Mouse (Mus musculus) adrenal gland, adult (tissue): ENCODE results near the gene Fam83b.

ENCODE experiments used
- DNase-seq, 2 experiments: peaks; one replicate each; pipeline ENCODE4 v3.0.0; 2022 to 2023; ENCODE audit warnings: low spot score in 1 of 2; ENCODE audit not compliant: inconsistent age in 2 of 2

Gene Fam83b

DNA sequence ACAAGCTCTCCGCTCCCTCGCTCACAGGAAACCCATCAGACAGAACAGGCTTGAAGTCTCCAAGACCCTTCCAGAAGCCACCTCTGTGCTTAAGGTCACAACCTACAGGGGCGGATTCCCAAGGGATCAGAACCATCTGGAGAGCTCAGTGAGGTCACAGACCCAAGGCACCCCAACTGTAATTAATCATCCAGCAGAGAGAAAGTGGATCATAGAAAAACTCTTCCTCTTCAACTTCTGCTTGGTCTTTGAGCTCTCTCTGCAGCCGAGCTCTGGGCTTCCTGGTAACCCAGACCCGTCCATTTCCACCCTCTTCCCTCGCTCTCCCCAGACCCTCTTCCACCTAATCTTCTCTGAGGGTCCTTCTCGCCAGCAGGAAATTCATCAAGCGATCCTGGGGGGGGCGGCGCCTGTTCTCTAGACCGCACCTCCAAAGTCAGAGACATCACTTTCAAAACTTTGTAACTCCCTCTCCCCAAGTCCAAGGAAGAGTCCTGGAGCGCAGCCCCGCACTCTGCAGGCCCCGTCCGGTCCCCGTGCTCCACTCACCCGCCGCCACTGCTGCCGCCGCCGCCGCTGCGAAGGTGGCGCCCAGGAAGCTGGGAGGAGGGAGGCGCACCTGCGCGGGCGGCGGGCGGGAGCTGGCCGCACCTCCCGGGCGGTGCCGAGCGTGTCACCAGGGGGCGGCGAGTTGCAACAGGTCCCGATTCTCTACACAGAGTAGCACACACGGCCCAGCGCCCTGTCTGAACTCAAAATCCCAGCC, at the start of gene Fam83b:
Gene Fam83b, minus strand, starts transcription at position 602 of the 766 bp plus-strand sequence.
- peak; percentile 8 to 44 for DNase-seq

DNA sequence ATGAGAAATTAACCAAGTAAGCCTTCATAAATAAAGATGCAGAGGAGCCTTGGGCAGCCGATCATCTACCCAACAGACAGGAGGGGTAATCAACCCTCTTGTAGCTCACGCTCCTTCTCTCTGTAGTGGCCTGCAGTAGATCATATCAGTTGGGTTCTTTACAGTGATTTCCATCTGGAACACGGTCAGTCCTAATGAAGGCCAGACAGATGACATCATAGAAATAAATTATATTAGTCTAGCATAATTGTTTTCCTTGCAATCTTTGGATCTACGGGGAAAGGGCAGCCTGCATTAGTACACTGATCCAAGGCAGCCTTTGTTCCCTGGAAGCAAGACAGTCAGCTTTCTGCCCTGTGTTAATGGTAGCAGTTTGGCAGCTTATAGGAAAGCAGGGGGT, 47.2 kb upstream of the Fam83b start:
- peak; percentile 40 to 74 for DNase-seq

- no peak for DNase-seq
These were observed 36.8 kb upstream of the Fam83b start for GRCm38 (mm10) chr9:76603744-76604143.

DNA sequence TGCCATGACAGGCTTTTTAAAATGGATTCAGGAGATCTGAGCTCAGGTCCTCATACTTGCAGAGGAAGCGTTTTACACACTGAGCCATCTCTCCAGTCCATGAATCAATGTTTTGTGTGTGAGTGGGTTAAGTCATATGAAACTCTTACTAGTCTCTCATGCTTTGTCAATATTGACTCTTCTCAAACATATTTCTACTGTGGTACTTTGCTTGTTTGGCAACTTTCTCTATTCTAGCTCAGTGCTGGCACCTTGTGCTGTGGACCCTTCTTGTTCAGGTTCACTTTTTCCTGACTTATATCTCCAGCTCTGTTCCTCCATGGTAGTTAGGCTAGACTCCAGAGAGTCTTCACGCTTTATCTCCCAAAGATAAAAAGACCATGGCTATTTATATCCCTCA, 36.0 kb upstream of the Fam83b start:
- no peak for DNase-seq

- no peak for DNase-seq
These were observed 30.5 kb upstream of the Fam83b start for GRCm38 (mm10) chr9:76597395-76597794.

GRCm38 (mm10) chr9:76593841-76594240, 26.9 kb upstream of the Fam83b start:
- DNase-seq = no peak

GRCm38 (mm10) chr9:76583943-76584342, 17.0 kb upstream of the Fam83b start:
- no peak for DNase-seq

GRCm38 (mm10) chr9:76581966-76582365, 15.1 kb upstream of the Fam83b start:
- DNase-seq = no peak

GRCm38 (mm10) chr9:76567281-76567655, 352 bp upstream of the Fam83b start:
- no peak for DNase-seq

DNA sequence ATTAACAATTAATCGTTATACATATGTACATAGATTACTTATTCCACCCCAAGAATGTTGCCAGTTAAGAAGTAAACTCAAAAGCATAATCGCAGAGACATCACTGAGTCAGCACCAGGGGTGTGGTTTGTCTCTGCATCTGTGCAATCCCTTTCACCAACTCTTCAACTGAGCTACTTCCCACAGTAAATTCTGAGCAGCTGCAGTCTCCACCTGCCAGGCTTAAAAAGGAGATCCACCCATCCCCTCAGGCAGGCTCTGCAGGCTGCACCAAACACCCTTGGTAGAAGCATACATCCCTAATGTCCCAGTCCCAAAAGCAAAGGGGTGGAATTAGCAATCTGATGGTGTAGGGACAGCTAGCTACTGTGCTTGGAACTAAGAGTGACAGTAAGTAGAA, 1.3 kb downstream of the Fam83b start:
- peak in 1 of 2 experiments; percentile 25 for DNase-seq

DNA sequence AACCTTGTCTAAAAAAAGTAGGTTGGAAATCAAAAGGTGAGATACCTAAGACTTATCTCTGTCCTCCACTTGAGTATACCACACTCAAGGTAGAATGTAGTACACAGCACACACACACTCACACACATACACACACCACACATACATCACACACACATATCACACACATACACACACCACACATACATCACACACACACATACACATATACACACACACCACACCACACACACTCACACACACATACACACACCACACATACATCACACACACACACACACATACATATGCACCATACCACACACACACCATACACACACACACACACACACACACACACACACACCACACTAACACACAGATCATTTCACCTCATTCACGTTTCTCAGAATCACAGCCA, 2.8 kb downstream of the Fam83b start:
- DNase-seq = no peak

GRCm38 (mm10) chr9:76562794-76563193, 4.1 kb downstream of the Fam83b start:
- DNase-seq = no peak

GRCm38 (mm10) chr9:76559240-76559639, 7.7 kb downstream of the Fam83b start:
- no peak for DNase-seq

GRCm38 (mm10) chr9:76553758-76554157, 13.2 kb downstream of the Fam83b start:
- DNase-seq = no peak

DNA sequence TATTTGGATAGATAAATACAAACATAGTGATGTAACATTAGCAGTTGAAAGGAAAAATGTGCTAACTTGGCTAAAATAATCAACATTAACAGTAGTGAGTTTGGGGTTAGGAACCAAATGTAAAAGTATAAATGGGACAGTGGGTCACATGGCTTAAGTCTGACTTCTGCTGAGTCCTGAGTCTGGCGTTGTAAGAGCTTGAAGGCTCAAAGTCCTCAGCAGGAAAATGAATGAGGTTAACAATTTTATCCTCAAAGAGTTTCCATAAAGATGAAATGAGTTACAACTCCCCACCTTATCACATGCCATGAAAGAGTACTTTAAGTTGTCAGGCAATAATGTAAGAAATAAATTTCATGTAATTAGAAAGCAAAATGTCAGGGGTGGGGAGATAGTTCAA, 13.8 kb downstream of the Fam83b start:
- DNase-seq = no peak

GRCm38 (mm10) chr9:76546714-76547113, 20.2 kb downstream of the Fam83b start:
- DNase-seq = no peak

GRCm38 (mm10) chr9:76540684-76541083, 26.2 kb downstream of the Fam83b start:
- no peak for DNase-seq

GRCm38 (mm10) chr9:76539953-76540621, 26.8 kb downstream of the Fam83b start:
- DNase-seq = no peak

DNA sequence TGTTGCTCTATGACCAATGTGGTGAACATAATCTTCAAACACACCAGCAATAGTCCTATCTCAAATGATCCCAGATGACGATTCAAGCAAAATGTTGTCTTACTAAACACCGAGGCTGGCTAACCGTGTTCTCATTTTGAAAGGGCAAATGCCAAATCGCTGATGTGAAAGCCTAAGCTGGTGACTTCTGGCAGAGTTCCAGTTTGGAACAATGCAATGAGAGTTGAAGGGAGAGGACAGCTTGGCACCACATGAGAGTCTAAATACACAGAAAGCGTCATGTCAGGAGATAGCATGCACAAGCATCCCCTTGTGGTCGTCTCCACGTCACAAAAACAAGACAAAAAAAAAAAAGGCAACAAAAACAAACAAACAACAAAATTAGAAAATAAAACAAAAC, 27.6 kb downstream of the Fam83b start:
- no peak for DNase-seq

DNA sequence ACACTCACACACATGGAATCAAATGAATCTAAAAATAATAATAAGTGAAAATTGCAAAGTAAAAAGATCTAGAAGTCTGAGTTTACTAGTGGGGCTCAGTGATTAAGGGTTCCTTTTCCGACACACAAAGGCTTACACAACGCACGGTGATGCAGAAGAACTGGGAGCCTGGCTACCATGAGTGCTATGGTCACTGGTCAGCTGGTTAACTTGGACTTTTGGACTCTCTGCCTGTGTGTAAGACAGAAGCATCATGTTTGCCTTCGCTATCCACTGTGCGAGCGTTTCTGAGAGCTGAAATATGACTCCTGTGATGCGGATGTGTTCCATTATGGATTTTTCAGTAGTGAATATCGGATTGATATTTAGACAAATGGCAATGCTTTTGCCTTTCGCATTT, 30.9 kb downstream of the Fam83b start:
- DNase-seq = no peak

DNA sequence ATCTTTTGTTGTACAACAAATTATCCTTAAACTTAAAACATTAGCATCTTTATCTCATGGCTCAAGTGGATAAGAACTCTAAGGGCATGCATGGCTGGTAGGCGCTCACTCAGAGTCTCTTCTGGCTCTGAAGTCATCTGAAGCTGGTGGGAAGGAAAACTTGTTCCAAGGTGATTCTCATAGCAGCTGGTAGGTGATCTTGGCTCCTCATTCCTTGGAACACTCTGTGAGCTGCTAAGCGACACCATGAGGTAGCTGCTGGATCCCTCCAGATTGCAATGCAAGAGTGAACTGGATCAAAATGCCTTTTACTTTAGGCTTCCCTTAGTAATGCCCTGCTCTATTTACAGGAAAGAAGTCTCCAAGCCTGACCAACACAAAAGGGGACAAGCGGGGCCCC, 34.5 kb downstream of the Fam83b start:
- DNase-seq = no peak

DNA sequence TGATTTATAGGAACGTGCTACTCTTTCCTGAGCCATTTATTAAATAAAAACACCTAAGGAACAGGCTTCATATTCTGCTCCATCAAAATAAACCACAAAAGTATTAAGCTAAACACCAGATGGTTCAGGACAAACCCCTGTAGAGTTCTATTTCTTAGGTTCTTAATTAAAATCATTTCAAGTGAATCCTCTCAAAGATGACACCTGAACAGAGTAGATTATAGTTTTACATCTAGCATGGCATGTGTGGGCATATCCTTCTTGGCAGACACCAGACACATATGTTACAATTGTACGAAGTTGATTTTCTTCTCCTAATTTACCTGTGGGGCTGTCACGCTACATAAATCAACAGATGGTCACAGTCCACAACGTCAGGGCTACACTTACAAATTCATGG, 35.5 kb downstream of the Fam83b start:
- no peak for DNase-seq

DNA sequence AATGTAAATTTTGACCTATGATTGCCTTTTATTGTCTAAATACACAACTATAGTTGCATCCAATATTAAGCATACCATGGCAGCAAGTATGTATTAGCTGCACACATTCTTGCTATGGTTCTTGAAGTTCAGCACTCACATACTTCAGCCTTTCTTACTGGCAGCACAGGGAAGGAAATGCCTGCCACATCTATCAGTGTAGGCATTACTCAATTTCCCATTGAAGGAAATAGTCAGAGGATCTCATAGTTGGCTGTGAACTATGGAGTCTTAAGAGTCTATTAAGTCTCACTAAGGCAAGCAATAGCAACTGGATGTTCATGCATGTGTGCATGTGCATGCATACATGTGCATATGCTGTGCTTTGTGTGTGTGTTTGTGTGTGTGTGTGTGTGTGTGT, 41.3 kb downstream of the Fam83b start:
- no peak for DNase-seq
